Comparison of ENCODE assay signal across 9 mouse cellular contexts in the genomic region with DNA sequence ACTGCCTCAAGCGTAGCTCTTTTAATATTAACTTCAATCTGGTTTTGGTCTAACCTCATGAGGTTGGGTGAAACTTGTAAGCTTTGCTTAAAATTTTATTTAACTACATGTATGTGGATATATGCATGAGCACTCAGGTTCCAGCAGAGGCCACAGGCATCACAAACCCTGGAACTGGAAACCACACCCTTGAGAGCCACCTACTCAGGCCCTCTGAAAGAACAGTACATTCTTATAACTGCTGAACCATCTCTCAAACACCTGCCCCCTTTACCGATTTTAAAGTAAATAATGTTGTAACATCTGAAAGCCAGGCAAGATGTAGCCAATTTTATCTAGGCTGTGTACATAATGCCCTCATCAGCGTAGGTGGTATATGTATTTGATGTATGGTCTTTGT. TPM values are rescaled to one million over a fixed set of nuclear protein-coding genes. Genes with fewer than 3 reads are reported as not detected.
DNase-seq lines count a peak whose midpoint lies in the region; ATAC-seq and TF ChIP-seq lines count a peak whose summit lies in the region.
"Had no signal": no experiment of that assay in that cellular context is flagged by ENCODE, and none has a peak within 500 bp of the region (broad histone marks: within the 10 kb centered on the region; RNA-seq: fewer than 3 reads in every experiment).

No protein-coding gene starts in this region.

- H3K4me2 ChIP-seq in heart, embryonic 13.5 days, result peak overlapping the region; percentile 77
- peak overlapping the region; percentile 81 for H3K4me2 ChIP-seq in forebrain, embryonic 16.5 days (ENCODE audit: low read length)

- TF ChIP-seq CTCF in E14TG2a.4 (conservative IDR thresholded peaks at IDR 0.05; ENCODE audit: low read length), result no peak

- WGBS in heart, embryonic 13.5 days, result 81% methylated on average over 3 of the region's 3 CpGs
- 83% methylated on average over 3 of the region's 3 CpGs for WGBS in forebrain, embryonic 16.5 days

- no peak for ATAC-seq in heart, embryonic 13.5 days (ENCODE audit: extremely low read depth, insufficient number of reproducible peaks, low FRiP score, low TSS enrichment)
- no peak for ATAC-seq in forebrain, embryonic 16.5 days

- H3K9me3 ChIP-seq in heart, embryonic 13.5 days, result no peaks in the 10 kb centered on the region
- H3K9me3 ChIP-seq in E14TG2a.4 (ENCODE audit: low read length), result no peaks in the 10 kb centered on the region
- H3K9me3 ChIP-seq in forebrain, embryonic 16.5 days (ENCODE audit: control insufficient read depth, low read length), result no peaks in the 10 kb centered on the region
- H3K9me3 ChIP-seq: G1E had no signal

- peaks cover 7% of the 10 kb centered on the region; the same call in 1 of the 2 replicates for H3K4me1 ChIP-seq in heart, embryonic 13.5 days
- peaks cover 8% of the 10 kb centered on the region for H3K4me1 ChIP-seq in E14TG2a.4 (replicated peaks; ENCODE audit: low read depth, low read length)
- peaks cover 3% of the 10 kb centered on the region; the same call in 1 of the 2 replicates for H3K4me1 ChIP-seq in forebrain, embryonic 16.5 days (replicated peaks; ENCODE audit: control insufficient read depth, insufficient read depth, low read length)

- DNase-seq in heart, postnatal 4 days, result no peak
- DNase-seq in lung, postnatal 36 days, result peak; percentile 32
- DNase-seq in layer of hippocampus, postnatal 36 days, result no peak
- no peak for DNase-seq in thymus, adult 18-20 months
- no peak for DNase-seq in cerebellum, adult 8-10 months

- peak overlapping the region; percentile 78 for H3K4me3 ChIP-seq in heart, embryonic 13.5 days
- peak overlapping the region; percentile 81; the same call in 1 of the 2 replicates for H3K4me3 ChIP-seq in E14TG2a.4 (replicated peaks; ENCODE audit: low read length)
- H3K4me3 ChIP-seq in forebrain, embryonic 16.5 days (replicated peaks; ENCODE audit: low read length), result no peak overlapping the region

- no peaks in the 10 kb centered on the region for H3K27me3 ChIP-seq in heart, embryonic 13.5 days (replicated peaks)
- H3K27me3 ChIP-seq in E14TG2a.4 (ENCODE audit: insufficient read depth, low read length), result no peaks in the 10 kb centered on the region
- no peaks in the 10 kb centered on the region for H3K27me3 ChIP-seq in forebrain, embryonic 16.5 days (replicated peaks; ENCODE audit: control insufficient read depth, insufficient read depth, low read length)

- peak overlapping the region; percentile 96 for H3K9ac ChIP-seq in heart, embryonic 13.5 days
- peak overlapping the region; percentile 97; the same call in 1 of the 2 replicates for H3K9ac ChIP-seq in forebrain, embryonic 16.5 days (replicated peaks; ENCODE audit: low read depth, low read length)

- peak overlapping the region; percentile 98 for H3K27ac ChIP-seq in heart, embryonic 13.5 days (replicated peaks)
- H3K27ac ChIP-seq in forebrain, embryonic 16.5 days (ENCODE audit: low read length), result no peak overlapping the region; the same call in 1 of the 2 replicates

- H3K36me3 ChIP-seq in heart, embryonic 13.5 days, result peaks cover 38% of the 10 kb centered on the region
- H3K36me3 ChIP-seq in E14TG2a.4 (ENCODE audit: insufficient read depth, low read length), result peaks cover 28% of the 10 kb centered on the region
- peaks cover 5% of the 10 kb centered on the region; the same call in 1 of the 2 replicates for H3K36me3 ChIP-seq in forebrain, embryonic 16.5 days (ENCODE audit: control insufficient read depth, insufficient read depth)

RNA-seq across cellular contexts. Expression of a gene that starts 0.5 kb away (rescaled TPM):
- 9.7 and 10.6 TPM in 2 replicates for polyA plus RNA-seq in heart, embryonic 13.5 days (2015; fragmentation: Nextera tagmentation; extraction: Ambion mirVana)
- total RNA-seq in heart, postnatal 4 days (2021), result 10 to 100 TPM; 11.2 to 12.2 TPM
- 6.2 and 9.1 TPM in 2 replicates for polyA plus RNA-seq in forebrain, embryonic 16.5 days (2015; fragmentation: Nextera tagmentation; extraction: Ambion mirVana)
- 1 to 10 TPM; 8.3 to 8.8 TPM for total RNA-seq in layer of hippocampus, postnatal 36 days (2021)

RNA-seq across cellular contexts. Expression of a gene that starts 15.7 kb away (rescaled TPM):
- 20.9 and 22.6 TPM in 2 replicates for polyA plus RNA-seq in heart, embryonic 13.5 days (2015; fragmentation: Nextera tagmentation; extraction: Ambion mirVana)
- 10 to 100 TPM; 20.9 to 21.5 TPM for total RNA-seq in heart, postnatal 4 days (2021)
- polyA plus RNA-seq in forebrain, embryonic 16.5 days (2015; fragmentation: Nextera tagmentation; extraction: Ambion mirVana), result 34.6 and 41.7 TPM in 2 replicates
- 10 to 100 TPM; 42.2 to 46.2 TPM for total RNA-seq in layer of hippocampus, postnatal 36 days (2021)

RNA-seq across cellular contexts. Expression of a gene that starts 46.3 kb away (rescaled TPM):
- polyA plus RNA-seq in heart, embryonic 13.5 days (2015; fragmentation: Nextera tagmentation; extraction: Ambion mirVana), result 273 and 298 TPM in 2 replicates
- total RNA-seq in heart, postnatal 4 days (2021), result 100 to 1,000 TPM; 230 to 249 TPM
- 298 and 300 TPM in 2 replicates for polyA plus RNA-seq in forebrain, embryonic 16.5 days (2015; fragmentation: Nextera tagmentation; extraction: Ambion mirVana)
- 100 to 1,000 TPM; 291 to 308 TPM for total RNA-seq in layer of hippocampus, postnatal 36 days (2021)
